Mouse (Mus musculus) CH12.LX (cell line): ENCODE measurements around the gene Tmem50b. TPM values are rescaled to one million over a fixed set of nuclear protein-coding genes. Genes with fewer than 3 reads are reported as not detected.
A peak's percentile ranks its signal among the peaks of the same experiment; 100 is the strongest.
"Not testable (repeated sequence)": the region's sequence is repeated elsewhere in the genome, so short reads cannot be mapped to it uniquely, and the experiment has no call there.

Experiments
- DNase-seq: peaks from one replicate; pipeline ENCODE4 v3.0.0-alpha.2; 2013; ENCODE audit errors: extremely low read depth
- H3K27ac ChIP-seq: 2 replicates; pipeline ENCODE4 v1.5.1; 2012; ENCODE audit warnings: low read depth, mild to moderate bottlenecking, control low read depth, moderate library complexity; ENCODE audit not compliant: insufficient read depth
- H3K27me3 ChIP-seq: replicated peaks from 2 replicates; pipeline ENCODE3; 2012; ENCODE audit warnings: inconsistent platforms
- H3K36me3 ChIP-seq, 2 experiments: replicated peaks in 1 of 2; 2 replicates each; pipeline versions ENCODE3 to v1.6.1; 2012; ENCODE audit warnings: inconsistent platforms in 1 of 2, low read length in 1 of 2, mild to moderate bottlenecking in 1 of 2, mixed read lengths in 1 of 2, moderate library complexity in 1 of 2; ENCODE audit not compliant: control insufficient read depth in 1 of 2, insufficient read depth in 1 of 2
- H3K4me1 ChIP-seq, 2 experiments: 2 replicates each; pipeline ENCODE4 v1.6.1; 2012; ENCODE audit warnings: inconsistent platforms in 1 of 2, moderate library complexity in 1 of 2; ENCODE audit not compliant: insufficient read depth in 2 of 2, control insufficient read depth in 1 of 2
- H3K4me2 ChIP-seq: 2 replicates; pipeline ENCODE4 v1.6.1; 2012; ENCODE audit warnings: low read depth, mild to moderate bottlenecking, control low read depth; ENCODE audit not compliant: poor library complexity, insufficient read depth, severe bottlenecking
- H3K4me3 ChIP-seq, 3 experiments: fragments of 150-350 bp in 1 of 3; sonication (generic) in 1 of 3; replicated peaks in 1 of 3; 2 replicates each; pipeline versions ENCODE3 to v1.5.1; 2011 to 2012; ENCODE audit warnings: low read depth in 2 of 3, low read length in 2 of 3, mild to moderate bottlenecking in 2 of 3, moderate library complexity in 2 of 3, control low read depth in 1 of 3, improper control_type of control experiment in 1 of 3, inconsistent platforms in 1 of 3, mixed read lengths in 1 of 3; ENCODE audit not compliant: poor library complexity in 1 of 3
- H3K79me2 ChIP-seq: replicated peaks from 2 replicates; pipeline ENCODE4 v1.6.1; 2012; ENCODE audit warnings: mild to moderate bottlenecking, moderate library complexity; ENCODE audit not compliant: control insufficient read depth, poor library complexity, insufficient read depth, severe bottlenecking; ENCODE audit errors: extremely low read depth
- H3K9ac ChIP-seq: 2 replicates; pipeline ENCODE4 v1.6.1; 2012; ENCODE audit warnings: low read depth, mild to moderate bottlenecking, control low read depth, moderate library complexity; ENCODE audit not compliant: insufficient read depth
- H3K9me3 ChIP-seq: replicated peaks from 2 replicates; pipeline ENCODE3; 2012; ENCODE audit warnings: low read length, inconsistent platforms, mixed read lengths
- CHD2 ChIP-seq: IDR thresholded peaks from 2 replicates; pipeline ENCODE4 v1.6.1; 2011; ENCODE audit warnings: low read length, improper control_type of control experiment
- CTCF ChIP-seq, 2 experiments: IDR thresholded peaks in 1 of 2; conservative IDR thresholded peaks in 1 of 2; 2 replicates each; pipeline ENCODE4 v1.5.1; 2011 to 2012; ENCODE audit warnings: low read depth in 2 of 2, low read length in 2 of 2, improper control_type of control experiment in 1 of 2, inconsistent platforms in 1 of 2, mild to moderate bottlenecking in 1 of 2, moderate library complexity in 1 of 2
- ELF1 ChIP-seq: IDR thresholded peaks from 2 replicates; pipeline ENCODE4 v1.6.1; 2014; ENCODE audit warnings: low read depth, mild to moderate bottlenecking, inconsistent platforms, low read length, improper control_type of control experiment
- EP300 ChIP-seq: IDR thresholded peaks from 2 replicates; pipeline ENCODE4 v1.6.1; 2011; ENCODE audit warnings: low read length, improper control_type of control experiment
- HCFC1 ChIP-seq: IDR thresholded peaks from 2 replicates; pipeline ENCODE4 v1.6.1; 2012; ENCODE audit warnings: low read depth, mild to moderate bottlenecking, inconsistent platforms, low read length, improper control_type of control experiment
- JUN ChIP-seq: IDR thresholded peaks from 2 replicates; pipeline ENCODE4 v1.6.1; 2011; ENCODE audit warnings: low read depth, mild to moderate bottlenecking, low read length, improper control_type of control experiment, moderate library complexity; ENCODE audit not compliant: insufficient read depth
- JUND ChIP-seq: conservative IDR thresholded peaks from 2 replicates; pipeline ENCODE4 v1.6.1; 2011; ENCODE audit warnings: low read depth, low read length, improper control_type of control experiment
- MAZ ChIP-seq: IDR thresholded peaks from 2 replicates; pipeline ENCODE4 v1.6.1; 2012; ENCODE audit warnings: low read depth, mild to moderate bottlenecking, inconsistent platforms, low read length, improper control_type of control experiment, moderate library complexity
- RAD21 ChIP-seq: IDR thresholded peaks from 2 replicates; pipeline ENCODE4 v1.6.1; 2011; ENCODE audit warnings: low read depth, mild to moderate bottlenecking, low read length, improper control_type of control experiment, moderate library complexity
- SMC3 ChIP-seq: IDR thresholded peaks from 2 replicates; pipeline ENCODE4 v1.6.1; 2011; ENCODE audit warnings: low read depth, low read length, improper control_type of control experiment
- UBTF ChIP-seq: IDR thresholded peaks from 2 replicates; pipeline ENCODE4 v1.6.1; 2012; ENCODE audit warnings: low read depth, mild to moderate bottlenecking, inconsistent platforms, low read length, improper control_type of control experiment, moderate library complexity
- ZMIZ1 ChIP-seq: IDR thresholded peaks from 2 replicates; pipeline ENCODE4 v1.6.1; 2012; ENCODE audit warnings: low read depth, mild to moderate bottlenecking, inconsistent platforms, low read length, improper control_type of control experiment
- ZNF384 ChIP-seq: IDR thresholded peaks from 2 replicates; pipeline ENCODE4 v1.6.1; 2012; ENCODE audit warnings: low read depth, low read length, improper control_type of control experiment, inconsistent platforms
- dilution Hi-C: fragments of 300-500 bp; cut with MboI; formaldehyde crosslinking; loops from 2 replicates; pipeline ENCODE4 v1.14.3; 2020; ENCODE audit warnings: low sequenced_read_pairs; ENCODE audit not compliant: extremely low pct_unique_long_range_greater_than_20kb, extremely low pct_ligation_motif_present
- in situ Hi-C: fragments of 300-500 bp; cut with MboI; formaldehyde crosslinking; loops from 3 replicates; pipeline ENCODE4 v1.14.3; 2019; ENCODE audit warnings: low sequenced_read_pairs, low pct_ligation_motif_present, low pct_unique_long_range_greater_than_20kb, mixed read lengths
- polyA plus RNA-seq: library from polyadenylated mRNA; unstranded; fragments of >175 nt; gene quantifications from 2 replicates; pipeline ENCODE4 v1.2.1, GENCODE M21; 2012; ENCODE audit warnings: low read depth; ENCODE audit not compliant: insufficient read length
- total RNA-seq, 2 experiments: library from RNA; depleted of rRNA; stranded (reverse); fragments of 300-350 nt in 1 of 2; fragments of >200 nt in 1 of 2; gene quantifications; 2 replicates each; pipeline ENCODE4 v1.2.3; 2012 to 2014

Tmem50b gene
- total and polyA plus RNA-seq, 3 experiments, result 6.1 to 15.9 (median 12.7) TPM

- Histone ChIP-seq H3K27ac (no peak overlapping the region), H3K79me2 (no peaks in the 10 kb centered on the region), H3K9ac (no peak overlapping the region), H3K4me3 (no peak overlapping the region), H3K36me3 (no peaks in the 10 kb centered on the region), H3K4me2 (no peak overlapping the region), H3K27me3 (peaks cover 4% of the 10 kb centered on the region), H3K4me1 (peaks cover 19 to 24% of the 10 kb centered on the region in 2 experiments), H3K9me3 (peaks cover under 1% of the 10 kb centered on the region)
- in situ Hi-C loops (no loop called here), dilution Hi-C loops (no loop called here)
- TF ChIP-seq ZMIZ1, result no peak
- TF ChIP-seq ELF1, result no peak
- no peak for DNase-seq
These were observed 65.7 kb downstream of the Tmem50b start for GRCm38 (mm10) chr16:91531856-91532255.

- H3K27ac ChIP-seq, H3K9ac ChIP-seq, H3K4me3 ChIP-seq, H3K27me3 ChIP-seq, in situ Hi-C loops, H3K9me3 ChIP-seq, dilution Hi-C loops, H3K79me2 ChIP-seq, H3K36me3 ChIP-seq, H3K4me2 ChIP-seq, DNase-seq: not testable (repeated sequence)
- peaks cover 19 to 25% of the 10 kb centered on the region in 2 experiments for H3K4me1 ChIP-seq
- peak; percentile 62 for TF ChIP-seq JUN
- TF ChIP-seq JUND, result peak; percentile 89
- peak; percentile 81 for TF ChIP-seq ZNF384
- TF ChIP-seq EP300, result peak; percentile 47; the same call in 1 of the 2 replicates
These were observed 66.8 kb downstream of the Tmem50b start for GRCm38 (mm10) chr16:91530830-91531229.

GRCm38 (mm10) chr16:91528578-91528977 lies 69.0 kb downstream of the Tmem50b start:
- dilution Hi-C loops (no loop called here), in situ Hi-C loops (no loop called here)
- no peaks in the 10 kb centered on the region for H3K79me2 ChIP-seq
- H3K27me3 ChIP-seq, result peaks cover 4% of the 10 kb centered on the region
- H3K36me3 ChIP-seq, result no peaks in the 10 kb centered on the region
- H3K4me1 ChIP-seq, result peaks cover 16 to 29% of the 10 kb centered on the region in 2 experiments
- H3K9me3 ChIP-seq, result peaks cover 11% of the 10 kb centered on the region
- no peak overlapping the region for H3K4me2 ChIP-seq
- no peak for DNase-seq
- H3K9ac ChIP-seq, result no peak overlapping the region
- H3K27ac ChIP-seq, result no peak overlapping the region
- H3K4me3 ChIP-seq, result no peak overlapping the region
- TF ChIP-seq CTCF (conservative IDR thresholded peaks at IDR 0.05 in 1 of 2, IDR thresholded peaks at IDR 0.05 in 1 of 2; ENCODE audit: low read depth in 2 of 2, low read length in 2 of 2) (peak in 1 of 2 experiments; percentile 63; a peak in 2 of 4 replicates), CHD2 (no peak), RAD21 (peak; percentile 48), SMC3 (peak; percentile 60), HCFC1 (no peak), UBTF (no peak), MAZ (0 out of 2 replicates have a peak, but pooled peaks have one; percentile 22)
